Mouse (Mus musculus) cerebellum, adult 2 months (tissue): ENCODE measurements around the gene Abca9.

Experiments
- CTCF ChIP-seq: fragments of 200-500 bp; IDR thresholded peaks from 2 replicates; pipeline ENCODE4 v1.5.1; 2011; ENCODE audit warnings: low read depth, mild to moderate bottlenecking, control low read depth, low read length, moderate library complexity, borderline replicate concordance; ENCODE audit not compliant: insufficient read depth
- POLR2A ChIP-seq: fragments of 200-500 bp; IDR thresholded peaks from 2 replicates; pipeline ENCODE4 v1.6.1; 2011; ENCODE audit warnings: low read length, control low read depth, borderline replicate concordance; ENCODE audit not compliant: insufficient read depth

GRCm38 (mm10) chr11:110155985-110156384 is 12.0 kb downstream of the Abca9 start:
- TF ChIP-seq POLR2A (no peak), CTCF (no peak)
